Mouse (Mus musculus) adrenal gland, postnatal 4 days (tissue): ENCODE results near the gene Map3k14. TPM values are rescaled to one million over a fixed set of nuclear protein-coding genes. Genes with fewer than 3 reads are reported as not detected.
"Not testable (repeated sequence)": the region's sequence is repeated elsewhere in the genome, so short reads cannot be mapped to it uniquely, and the experiment has no call there.

ENCODE experiments used
- DNase-seq, 2 experiments: peaks; one replicate each; pipeline ENCODE4 v3.0.0; 2021 to 2022; ENCODE audit warnings: low spot score in 2 of 2, mixed read lengths in 2 of 2
- total RNA-seq, 2 experiments: library from RNA; stranded (reverse); gene quantifications; 2 replicates each; pipeline ENCODE4 v1.2.3; 2021

The Map3k14 gene
- total RNA-seq, 2 experiments from 2014 or later: 6.9 to 8.0 TPM

DNA sequence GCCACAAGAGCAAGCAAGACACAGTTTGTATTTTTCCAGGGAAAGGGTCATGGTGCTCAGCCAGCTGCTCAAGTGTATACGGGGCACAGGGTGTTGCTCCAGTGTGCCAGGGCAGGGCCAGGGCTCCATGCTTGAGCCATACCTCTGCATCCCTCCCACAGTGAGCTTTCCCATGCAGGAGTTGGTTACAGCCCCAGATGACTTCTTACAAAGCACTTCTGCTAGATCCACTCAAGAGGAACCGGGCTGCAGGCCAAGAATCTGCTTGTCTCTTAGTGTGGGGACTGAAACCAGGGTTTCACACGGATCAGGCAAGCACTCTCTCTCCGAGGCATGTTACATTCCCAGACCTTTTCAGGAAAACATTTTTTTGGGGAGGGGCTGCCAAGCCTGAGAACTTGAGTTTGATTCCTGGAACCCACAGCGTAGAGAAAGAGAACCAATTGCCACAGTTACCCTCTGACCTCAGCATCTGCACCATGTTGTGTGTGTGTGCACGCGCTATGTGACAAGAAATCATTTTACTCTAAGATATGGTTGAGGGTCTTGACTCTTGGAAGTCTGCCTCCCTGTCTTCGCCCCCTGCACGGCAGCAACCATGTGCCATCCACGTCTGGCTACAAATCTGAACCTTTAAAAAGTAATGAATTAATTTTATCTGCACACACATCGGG, 19.6 kb downstream of the Map3k14 start:
- DNase-seq: no peak

GRCm38 (mm10) chr11:103246731-103247290, 20.5 kb downstream of the Map3k14 start:
- DNase-seq: no peak

- DNase-seq: peak in 1 of 2 experiments; percentile 24
Observed at GRCm38 (mm10) chr11:103246081-103246730, 21.1 kb downstream of the Map3k14 start.

- no peak for DNase-seq
Observed at GRCm38 (mm10) chr11:103244856-103245255, 22.4 kb downstream of the Map3k14 start.

- DNase-seq: no peak
Observed at GRCm38 (mm10) chr11:103240740-103241139, 26.5 kb downstream of the Map3k14 start.

DNA sequence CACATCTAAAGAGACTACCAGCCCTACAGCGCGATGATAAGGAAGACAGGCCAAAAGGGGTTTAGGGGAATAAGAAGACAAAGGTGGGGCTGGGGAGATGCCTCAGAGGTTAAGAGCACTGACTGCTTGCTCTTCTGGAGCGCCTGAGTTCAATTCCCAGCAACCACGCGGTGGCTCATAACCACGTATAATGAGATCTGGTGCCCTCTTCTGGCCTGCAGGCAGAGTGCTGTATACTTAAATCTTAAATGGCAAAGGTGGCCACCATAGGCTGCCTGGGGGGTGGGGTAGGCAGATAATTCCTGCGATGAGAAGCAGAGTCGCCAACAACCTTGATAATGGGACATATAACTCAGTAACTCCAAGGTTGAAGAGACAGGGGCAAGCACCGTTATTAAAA, 29.5 kb downstream of the Map3k14 start:
- no peak for DNase-seq

- no peak for DNase-seq
Observed at GRCm38 (mm10) chr11:103236903-103237302, 30.4 kb downstream of the Map3k14 start.

DNA sequence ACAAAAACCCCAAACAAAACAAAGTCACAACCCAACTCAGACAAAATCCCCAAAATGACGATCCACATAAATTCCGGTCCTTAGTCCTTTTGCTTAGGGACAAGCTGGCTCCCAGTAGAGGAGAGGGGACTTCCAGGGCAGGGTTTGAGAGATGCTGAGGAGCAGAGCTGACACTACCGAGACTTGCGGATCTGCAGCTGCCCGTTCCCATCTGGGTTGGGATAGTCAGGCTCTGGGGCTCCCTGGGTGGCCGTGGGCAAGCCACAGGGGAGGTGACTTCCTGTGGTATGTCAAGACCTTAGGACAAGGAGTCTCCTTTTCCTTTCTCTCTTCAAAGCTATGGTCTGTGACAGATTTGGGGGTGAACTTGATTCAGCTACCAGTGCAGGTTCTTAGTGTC, 30.8 kb downstream of the Map3k14 start:
- no peak for DNase-seq

DNA sequence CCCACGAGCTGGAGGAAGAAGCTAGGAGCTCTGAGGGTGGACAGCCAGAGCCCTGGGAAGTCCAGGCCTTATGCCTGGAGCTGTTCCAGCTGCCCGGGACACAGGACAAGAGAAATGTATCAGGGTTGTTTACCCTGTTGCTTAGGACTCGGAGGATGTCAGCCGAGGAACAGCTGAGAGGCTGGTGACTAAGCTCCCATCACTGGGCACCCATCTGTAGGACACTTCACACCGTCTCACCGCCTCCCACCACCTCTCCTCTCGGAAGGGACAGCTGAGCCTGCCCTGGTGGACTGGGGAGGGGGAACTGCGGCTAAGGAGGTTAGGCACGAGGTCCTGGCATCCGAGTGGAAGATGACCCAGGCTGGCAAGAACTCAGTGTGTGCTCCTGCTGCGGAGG, 31.6 kb downstream of the Map3k14 start:
- DNase-seq: no peak

GRCm38 (mm10) chr11:103234447-103234846, 32.8 kb downstream of the Map3k14 start:
- DNase-seq: no peak

GRCm38 (mm10) chr11:103232966-103233365, 34.3 kb downstream of the Map3k14 start:
- DNase-seq: peak; percentile 57 to 68

- no peak for DNase-seq
Observed at GRCm38 (mm10) chr11:103231367-103231766, 35.9 kb downstream of the Map3k14 start.

DNA sequence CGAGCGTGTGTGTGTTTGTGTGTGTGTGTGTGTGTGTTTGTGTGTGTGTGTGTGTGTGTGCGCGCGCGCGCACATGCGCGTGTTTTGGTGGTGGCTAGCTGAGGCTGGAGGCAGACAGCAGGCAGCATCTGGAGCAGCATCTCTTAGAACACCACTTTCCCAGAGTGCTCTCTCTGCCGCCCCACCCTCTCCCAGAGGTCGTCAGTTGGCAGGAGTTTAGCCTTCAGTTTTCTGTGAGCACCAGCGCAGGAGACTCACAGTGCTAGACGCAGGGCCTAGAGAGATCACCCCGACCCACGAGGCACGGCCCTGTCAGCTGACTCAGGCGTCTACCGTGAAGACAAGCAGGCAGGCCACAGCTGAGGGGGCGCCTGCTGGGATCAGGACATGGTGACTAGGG, 36.6 kb downstream of the Map3k14 start:
- no peak for DNase-seq

- no peak for DNase-seq
Observed at GRCm38 (mm10) chr11:103229608-103230007, 37.7 kb downstream of the Map3k14 start.

DNA sequence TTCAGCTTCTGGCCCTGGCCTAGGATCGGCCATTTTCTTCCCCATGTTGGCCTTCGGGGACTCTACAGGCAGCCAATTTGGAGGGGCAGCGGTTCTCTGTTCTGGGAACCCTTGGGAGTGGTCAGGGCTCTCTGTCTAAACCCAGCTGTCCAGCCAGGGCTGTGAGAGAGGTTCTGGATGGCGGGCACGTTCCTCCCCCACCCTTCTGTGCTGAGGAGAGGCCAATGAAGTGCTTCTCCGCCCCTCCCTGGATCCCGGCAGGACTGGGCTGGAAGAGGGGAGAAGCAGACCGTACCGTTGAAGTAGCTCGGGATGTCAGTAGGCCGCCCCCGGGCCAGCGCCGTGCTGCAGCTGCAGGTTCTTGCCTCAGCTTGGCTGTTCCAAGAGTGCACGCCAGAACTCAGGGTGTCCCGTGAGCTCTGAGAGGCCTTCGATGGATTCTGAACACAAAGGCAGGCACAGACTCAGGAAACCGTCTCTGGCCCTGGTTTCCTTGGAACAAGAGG, 43.3 kb downstream of the Map3k14 start:
- no peak for DNase-seq

DNA sequence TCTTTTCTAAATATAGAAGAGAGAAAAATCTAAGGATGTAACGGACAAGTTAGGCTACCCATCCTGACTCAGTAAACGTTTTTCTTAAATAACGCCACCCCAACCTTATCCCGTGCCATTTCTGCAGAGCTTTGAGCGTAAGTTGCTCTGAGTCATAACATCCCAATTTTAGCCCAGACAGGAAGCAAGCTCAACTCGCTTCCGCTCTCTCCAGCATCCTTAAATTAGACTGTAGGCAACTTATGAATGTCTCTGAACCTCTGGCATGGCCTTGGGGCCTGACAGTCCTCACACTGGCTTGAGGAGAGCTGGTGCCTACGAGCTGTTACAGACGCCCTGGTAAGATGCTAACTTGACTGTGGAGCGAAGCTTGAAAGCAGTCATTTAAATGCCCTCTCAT, 43.8 kb downstream of the Map3k14 start:
- DNase-seq: no peak

GRCm38 (mm10) chr11:103222718-103223117, 44.6 kb downstream of the Map3k14 start:
- not testable (repeated sequence) for DNase-seq

- DNase-seq: no peak
Observed at GRCm38 (mm10) chr11:103221437-103221836, 45.8 kb downstream of the Map3k14 start.

GRCm38 (mm10) chr11:103219995-103220394, 47.3 kb downstream of the Map3k14 start:
- DNase-seq: no peak

DNA sequence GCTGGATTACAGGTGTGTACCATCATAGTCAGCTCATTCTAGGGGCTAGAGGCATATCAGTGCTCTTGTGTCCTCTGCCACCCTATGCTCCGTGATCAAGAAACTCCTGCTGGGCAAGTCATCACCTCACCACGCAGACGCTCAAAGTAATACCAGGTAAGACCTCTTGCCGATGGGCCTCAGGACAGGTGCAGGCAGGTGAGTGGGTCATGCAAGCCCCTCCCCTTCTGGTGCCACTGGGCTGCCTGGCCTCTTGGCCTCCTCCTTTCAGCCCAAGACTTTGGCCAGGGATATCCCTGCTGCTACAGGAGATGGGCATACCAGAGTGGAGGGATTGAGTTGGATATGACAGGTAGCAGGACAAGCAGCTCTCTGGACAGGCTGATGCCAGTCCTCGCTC, 48.0 kb downstream of the Map3k14 start:
- no peak for DNase-seq

DNA sequence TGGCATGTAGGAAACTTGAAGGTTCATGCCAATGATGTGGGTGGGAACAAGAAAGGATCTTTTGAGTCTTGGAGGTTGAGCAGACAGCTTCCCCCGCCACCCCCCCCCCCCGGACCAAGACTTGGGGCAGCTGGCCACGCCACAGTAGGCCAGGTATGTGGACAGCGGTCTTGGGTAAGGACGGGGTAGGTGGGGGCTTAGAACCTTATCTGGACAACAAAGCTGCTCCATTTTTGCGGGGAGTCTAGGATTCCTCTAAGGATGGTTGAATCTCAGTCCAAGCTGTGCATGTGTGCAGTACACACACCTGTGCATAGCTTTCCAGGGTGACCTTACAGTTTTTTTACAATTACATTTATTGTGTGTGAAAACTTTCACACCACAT, 48.8 kb downstream of the Map3k14 start:
- no peak for DNase-seq

GRCm38 (mm10) chr11:103217790-103218516, 49.3 kb downstream of the Map3k14 start, which contains the start of gene Spata32:
Gene Spata32, minus strand, starts transcription at chr11:103218432.
- no peak for DNase-seq
